Mouse (Mus musculus): ENCODE measurements around the gene Rpl6. TPM values are rescaled to one million over a fixed set of nuclear protein-coding genes. Genes with fewer than 3 reads are reported as not detected.

Rpl6 gene
- polyA plus RNA-seq, 1 experiment from 2014 or later = 656 TPM

DNA sequence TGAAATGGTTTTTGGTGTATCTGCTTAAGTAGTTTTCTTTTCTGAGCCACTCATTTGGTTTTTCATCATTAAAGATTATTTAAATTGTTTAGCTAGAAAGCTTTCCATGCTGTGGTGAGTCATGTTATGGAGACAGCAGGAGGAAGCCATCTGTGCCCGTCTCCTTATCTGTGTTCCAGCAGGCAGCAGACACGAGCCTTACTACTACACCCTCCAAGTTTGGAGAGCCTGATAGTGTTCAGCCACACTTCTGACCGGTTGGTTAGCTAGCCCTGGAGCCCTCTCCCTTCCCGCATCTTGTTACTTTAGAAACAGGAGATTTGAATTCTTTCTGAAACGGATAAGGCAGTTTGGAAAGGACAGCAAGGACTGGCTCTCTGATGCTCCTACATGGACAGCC lies 31.9 kb downstream of the Rpl6 start:
- WGBS = 80% methylated on average over 5 of the region's 5 CpGs
- peaks cover 7% of the 10 kb centered on the region for H3K36me3 ChIP-seq
- H3K27ac ChIP-seq (replicated peaks) = no peak overlapping the region
- no peak for DNase-seq (ENCODE audit: low spot score)
- no peak overlapping the region for H3K4me3 ChIP-seq
- H3K27me3 ChIP-seq (ENCODE audit: low read depth, poor library complexity, severe bottlenecking) = no peaks in the 10 kb centered on the region
- H3K9me3 ChIP-seq (replicated peaks) = 0 out of 2 replicates have a peak, but pooled peaks cover 3% of the 10 kb centered on the region
- no peaks in the 10 kb centered on the region for H3K4me1 ChIP-seq

DNA sequence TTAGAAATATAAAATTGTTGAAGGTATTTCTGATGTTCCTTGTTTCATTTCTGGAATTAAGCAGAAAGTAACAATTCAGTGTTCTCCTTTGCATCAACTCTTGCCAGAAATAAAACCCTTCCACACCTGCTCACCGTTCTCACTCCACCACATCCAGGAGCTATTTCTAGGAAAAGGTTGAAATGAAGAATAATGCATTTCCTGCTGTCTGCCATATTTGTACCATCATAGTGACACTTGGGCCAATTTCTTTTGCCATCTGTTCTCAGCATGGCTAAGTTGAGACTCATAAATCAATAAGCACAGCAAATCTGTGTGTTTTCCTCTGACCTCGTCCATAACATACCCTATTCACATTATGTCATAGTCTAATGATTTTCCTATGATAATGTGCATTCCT lies 33.9 kb downstream of the Rpl6 start:
- 93% methylated on average over 2 of the region's 2 CpGs for WGBS
- no peak for DNase-seq (ENCODE audit: low spot score)
- Histone ChIP-seq H3K36me3 (peaks cover 6% of the 10 kb centered on the region), H3K27ac (replicated peaks) (no peak overlapping the region), H3K27me3 (ENCODE audit: low read depth, poor library complexity, severe bottlenecking) (no peaks in the 10 kb centered on the region), H3K4me1 (no peaks in the 10 kb centered on the region), H3K9me3 (replicated peaks) (0 out of 2 replicates have a peak, but pooled peaks cover 3% of the 10 kb centered on the region), H3K4me3 (no peak overlapping the region)

GRCm38 (mm10) chr5:121239846-121240245 lies 35.6 kb downstream of the Rpl6 start:
- 84% methylated on average over 5 of the region's 5 CpGs for WGBS
- DNase-seq (ENCODE audit: low spot score) = no peak
- no peak overlapping the region for H3K4me3 ChIP-seq
- no peaks in the 10 kb centered on the region for H3K4me1 ChIP-seq
- no peaks in the 10 kb centered on the region for H3K27me3 ChIP-seq (ENCODE audit: low read depth, poor library complexity, severe bottlenecking)
- peaks cover 4% of the 10 kb centered on the region for H3K36me3 ChIP-seq
- 0 out of 2 replicates have a peak, but pooled peaks cover under 1% of the 10 kb centered on the region for H3K9me3 ChIP-seq (replicated peaks)
- H3K27ac ChIP-seq (replicated peaks) = no peak overlapping the region

DNA sequence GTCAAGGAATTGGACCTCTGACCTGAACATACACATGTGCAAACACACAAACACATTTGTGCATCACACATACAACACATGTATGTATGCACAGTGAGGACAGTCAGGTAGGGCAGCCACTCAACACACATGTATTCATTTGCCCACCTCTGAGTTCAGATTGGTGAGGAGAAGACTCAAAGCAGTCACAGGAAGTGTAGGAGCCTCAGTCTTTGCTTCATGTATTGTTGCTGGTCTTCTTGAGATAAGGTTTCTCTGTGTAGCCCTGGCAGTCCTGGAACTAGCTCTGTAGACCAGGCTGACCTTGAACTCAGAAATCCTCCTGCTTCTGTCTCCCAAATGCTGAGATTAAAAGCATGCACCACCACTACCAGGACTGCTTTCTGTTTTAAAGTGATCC lies 36.9 kb downstream of the Rpl6 start:
- Histone ChIP-seq H3K27me3 (ENCODE audit: low read depth, poor library complexity, severe bottlenecking) (no peaks in the 10 kb centered on the region), H3K4me1 (no peaks in the 10 kb centered on the region), H3K27ac (replicated peaks) (no peak overlapping the region), H3K9me3 (replicated peaks) (no peaks in the 10 kb centered on the region), H3K4me3 (no peak overlapping the region), H3K36me3 (no peaks in the 10 kb centered on the region)
- no peak for DNase-seq (ENCODE audit: low spot score)

GRCm38 (mm10) chr5:121242261-121242660 lies 38.0 kb downstream of the Rpl6 start:
- 62% methylated on average over 1 of the region's 1 CpGs for WGBS
- Histone ChIP-seq H3K9me3 (replicated peaks) (no peaks in the 10 kb centered on the region), H3K27me3 (ENCODE audit: low read depth, poor library complexity, severe bottlenecking) (no peaks in the 10 kb centered on the region), H3K36me3 (no peaks in the 10 kb centered on the region), H3K4me3 (no peak overlapping the region), H3K4me1 (no peaks in the 10 kb centered on the region), H3K27ac (replicated peaks) (no peak overlapping the region)
- DNase-seq (ENCODE audit: low spot score) = no peak

DNA sequence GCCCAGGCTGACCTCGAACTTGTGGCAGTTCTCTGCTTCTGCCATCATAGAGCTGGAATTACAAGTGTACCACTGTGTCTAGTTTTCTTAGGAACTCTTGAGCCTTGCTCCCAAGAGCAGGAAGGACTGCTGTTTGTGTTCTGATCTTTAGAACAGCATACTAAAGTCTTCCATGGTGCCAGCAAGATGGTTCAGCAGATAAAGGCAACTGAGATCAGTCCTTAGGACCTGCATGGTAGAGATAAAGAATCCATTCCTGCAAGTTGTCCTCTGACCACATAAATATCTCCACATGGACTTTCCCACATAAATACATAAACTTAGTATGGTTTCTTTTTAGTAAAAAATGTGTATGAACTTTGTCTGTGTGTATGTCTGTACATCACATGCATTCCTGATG lies 38.4 kb downstream of the Rpl6 start:
- H3K4me3 ChIP-seq = no peak overlapping the region
- WGBS = 90% methylated on average over 1 of the region's 1 CpGs
- H3K4me1 ChIP-seq = no peaks in the 10 kb centered on the region
- no peaks in the 10 kb centered on the region for H3K36me3 ChIP-seq
- H3K9me3 ChIP-seq (replicated peaks) = no peaks in the 10 kb centered on the region
- DNase-seq (ENCODE audit: low spot score) = no peak
- H3K27ac ChIP-seq (replicated peaks) = no peak overlapping the region
- no peaks in the 10 kb centered on the region for H3K27me3 ChIP-seq (ENCODE audit: low read depth, poor library complexity, severe bottlenecking)

GRCm38 (mm10) chr5:121243676-121244364 lies 39.5 kb downstream of the Rpl6 start:
- 93% methylated on average over 1 of the region's 1 CpGs for WGBS
- Histone ChIP-seq H3K27ac (replicated peaks) (no peak overlapping the region), H3K27me3 (ENCODE audit: low read depth, poor library complexity, severe bottlenecking) (no peaks in the 10 kb centered on the region)

DNA sequence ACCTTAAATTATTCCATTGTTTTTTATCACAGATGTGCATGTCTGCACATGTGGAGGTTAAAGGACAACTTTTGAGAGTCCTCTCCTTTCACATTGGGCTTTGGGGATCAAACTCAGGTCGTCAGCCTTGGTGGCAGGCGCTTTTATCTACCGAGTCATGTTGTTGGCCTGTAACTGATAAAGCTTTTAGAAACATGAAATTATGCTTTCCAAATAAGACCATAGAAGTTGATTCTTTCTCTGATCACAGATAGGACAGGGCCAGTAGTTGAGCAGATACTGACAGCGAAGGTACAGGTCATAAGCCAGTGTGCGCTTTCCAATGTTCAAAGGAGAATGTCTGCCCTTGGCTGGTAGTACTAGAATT lies 40.1 kb downstream of the Rpl6 start:
- Histone ChIP-seq H3K4me1 (no peaks in the 10 kb centered on the region), H3K4me3 (no peak overlapping the region), H3K36me3 (no peaks in the 10 kb centered on the region), H3K27me3 (ENCODE audit: low read depth, poor library complexity, severe bottlenecking) (no peaks in the 10 kb centered on the region), H3K27ac (replicated peaks) (no peak overlapping the region), H3K9me3 (replicated peaks) (no peaks in the 10 kb centered on the region)
- no peak for DNase-seq (ENCODE audit: low spot score)
- WGBS = 93% methylated on average over 5 of the region's 5 CpGs

More at GRCm38 (mm10) chr5:121243676-121244364, 39.5 kb downstream of the Rpl6 start:
- no peak overlapping the region for H3K4me3 ChIP-seq
- no peak for DNase-seq (ENCODE audit: low spot score)
- no peaks in the 10 kb centered on the region for H3K36me3 ChIP-seq
- no peaks in the 10 kb centered on the region for H3K9me3 ChIP-seq (replicated peaks)
- no peaks in the 10 kb centered on the region for H3K4me1 ChIP-seq

DNA sequence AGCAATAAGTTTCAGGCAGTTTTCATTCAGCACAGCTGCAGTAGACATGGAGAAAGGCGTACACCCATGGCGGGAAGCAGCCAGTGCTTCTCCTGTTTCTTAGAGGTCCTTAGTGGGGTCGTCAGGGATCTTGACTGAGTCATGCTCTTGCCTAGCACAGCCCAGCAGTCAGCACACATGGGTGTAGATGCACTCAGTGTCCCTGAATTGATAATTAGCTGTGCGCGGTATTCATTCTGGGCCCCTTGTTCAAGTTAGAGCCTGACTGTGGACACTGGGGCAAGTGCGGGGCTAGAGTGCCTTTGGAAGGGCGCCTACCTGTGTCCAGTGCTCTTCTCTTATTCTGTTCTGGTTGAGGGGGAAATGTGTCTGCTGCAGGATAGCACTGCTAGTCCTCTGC lies 40.9 kb downstream of the Rpl6 start:
- H3K9me3 ChIP-seq (replicated peaks) = no peaks in the 10 kb centered on the region
- DNase-seq (ENCODE audit: low spot score) = no peak
- WGBS = 89% methylated on average over 7 of the region's 7 CpGs
- H3K36me3 ChIP-seq = no peaks in the 10 kb centered on the region
- no peak overlapping the region for H3K4me3 ChIP-seq
- H3K27ac ChIP-seq (replicated peaks) = no peak overlapping the region
- no peaks in the 10 kb centered on the region for H3K27me3 ChIP-seq (ENCODE audit: low read depth, poor library complexity, severe bottlenecking)
- no peaks in the 10 kb centered on the region for H3K4me1 ChIP-seq

- 87% methylated on average over 3 of the region's 3 CpGs for WGBS
- H3K27ac ChIP-seq (replicated peaks) = no peak overlapping the region
- H3K27me3 ChIP-seq (ENCODE audit: low read depth, poor library complexity, severe bottlenecking) = no peaks in the 10 kb centered on the region
- peaks cover 2% of the 10 kb centered on the region for H3K36me3 ChIP-seq
- no peak overlapping the region for H3K4me3 ChIP-seq
- H3K9me3 ChIP-seq (replicated peaks) = no peaks in the 10 kb centered on the region
- no peaks in the 10 kb centered on the region for H3K4me1 ChIP-seq
- DNase-seq (ENCODE audit: low spot score) = no peak
These were observed 44.6 kb downstream of the Rpl6 start for GRCm38 (mm10) chr5:121248766-121249394.

DNA sequence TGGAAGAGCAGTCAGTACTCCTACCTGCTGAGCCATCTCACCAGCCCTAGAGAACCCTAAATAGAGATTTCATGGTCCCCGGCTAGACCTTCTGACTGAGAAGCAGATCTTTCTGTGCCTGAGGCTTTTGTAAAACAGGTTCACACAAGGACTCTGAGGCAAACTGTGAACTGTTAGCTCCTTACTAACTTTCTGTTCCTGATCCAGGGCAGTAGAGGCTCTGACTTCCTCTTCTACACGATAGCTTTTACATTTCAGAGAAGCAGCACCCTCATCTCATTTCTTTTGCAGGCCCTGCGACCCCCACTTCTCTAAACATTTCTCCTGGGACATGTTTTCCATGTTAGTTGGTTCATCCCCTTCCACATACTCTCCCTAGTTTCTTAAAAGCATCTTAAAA lies 45.4 kb downstream of the Rpl6 start:
- H3K9me3 ChIP-seq (replicated peaks) = no peaks in the 10 kb centered on the region
- H3K27me3 ChIP-seq (ENCODE audit: low read depth, poor library complexity, severe bottlenecking) = no peaks in the 10 kb centered on the region
- H3K27ac ChIP-seq (replicated peaks) = no peak overlapping the region
- peaks cover 9% of the 10 kb centered on the region for H3K36me3 ChIP-seq
- H3K4me3 ChIP-seq = no peak overlapping the region
- H3K4me1 ChIP-seq = no peaks in the 10 kb centered on the region
- 91% methylated on average over 3 of the region's 3 CpGs for WGBS
- DNase-seq (ENCODE audit: low spot score) = no peak

GRCm38 (mm10) chr5:121251813-121252212 lies 47.5 kb downstream of the Rpl6 start:
- no peak for DNase-seq (ENCODE audit: low spot score)
- Histone ChIP-seq H3K4me1 (no peaks in the 10 kb centered on the region), H3K36me3 (peaks cover 15% of the 10 kb centered on the region), H3K9me3 (replicated peaks) (no peaks in the 10 kb centered on the region), H3K4me3 (no peak overlapping the region), H3K27ac (replicated peaks) (no peak overlapping the region), H3K27me3 (ENCODE audit: low read depth, poor library complexity, severe bottlenecking) (no peaks in the 10 kb centered on the region)
- WGBS = 85% methylated on average over 8 of the region's 8 CpGs

GRCm38 (mm10) chr5:121253816-121254497 lies 49.7 kb downstream of the Rpl6 start:
- peaks cover 22% of the 10 kb centered on the region for H3K36me3 ChIP-seq
- no peaks in the 10 kb centered on the region for H3K27me3 ChIP-seq (ENCODE audit: low read depth, poor library complexity, severe bottlenecking)
- DNase-seq (ENCODE audit: low spot score) = no peak
- no peak overlapping the region for H3K27ac ChIP-seq (replicated peaks)
- no peaks in the 10 kb centered on the region for H3K9me3 ChIP-seq (replicated peaks)
- H3K4me1 ChIP-seq = no peaks in the 10 kb centered on the region
- no peak overlapping the region for H3K4me3 ChIP-seq
- 92% methylated on average over 18 of the region's 18 CpGs for WGBS
